Mouse (Mus musculus): Measurements from ENCODE around the gene Mrps17.

The Mrps17 gene

DNA sequence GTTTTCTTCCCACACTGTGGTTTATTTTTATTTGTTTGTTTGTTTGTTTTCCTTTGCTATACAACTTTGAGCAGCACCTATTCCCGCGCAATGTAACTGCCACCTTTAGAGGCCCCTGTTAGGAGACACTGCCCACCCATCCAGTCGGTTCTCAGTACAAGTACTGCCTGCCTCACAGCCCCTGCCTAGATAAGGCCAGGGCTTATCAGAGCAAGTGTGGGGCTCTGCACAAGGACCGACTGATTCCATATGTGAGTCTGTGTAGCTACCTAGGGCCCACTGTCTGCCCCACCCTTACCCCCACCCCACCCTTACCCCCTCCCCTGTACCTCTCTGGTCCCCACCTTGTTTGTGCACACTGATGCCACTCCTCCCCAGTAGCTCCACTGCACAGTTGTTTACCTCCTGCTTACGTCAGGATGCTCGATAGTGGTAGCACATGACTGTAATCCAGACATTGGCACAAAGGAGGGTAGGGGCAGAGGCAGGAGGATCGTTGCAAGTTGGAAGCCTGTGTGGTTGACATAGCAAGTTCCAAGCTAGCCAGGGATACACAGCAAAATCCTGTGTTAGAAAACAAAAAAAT, 27.7 kb downstream of the Mrps17 start:
- DNase-seq: no peak

DNA sequence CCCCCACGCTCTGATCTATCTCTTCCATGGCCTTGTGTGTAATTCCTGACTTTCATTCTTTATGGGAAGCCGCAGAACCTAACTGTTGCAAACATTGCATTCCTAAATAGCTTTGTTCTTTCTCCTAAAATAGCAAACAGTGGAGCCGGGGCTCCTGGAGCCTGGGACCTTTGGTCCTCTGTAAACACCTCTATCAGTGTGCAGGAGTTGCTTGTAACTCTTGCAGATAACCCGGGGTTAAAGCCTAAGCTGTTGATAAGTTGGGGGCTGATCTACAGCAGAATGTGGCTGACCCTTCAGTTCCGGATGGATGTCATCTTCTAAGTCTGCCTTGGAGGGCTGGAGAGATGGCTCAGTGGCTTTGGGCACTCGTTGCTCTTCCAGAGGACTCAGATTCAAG, 28.8 kb downstream of the Mrps17 start:
- DNase-seq: no peak

GRCm38 (mm10) chr5:129756886-129757285, 41.6 kb downstream of the Mrps17 start:
- no peak for DNase-seq

- DNase-seq: no peak
Measured at GRCm38 (mm10) chr5:129759929-129760480, 44.7 kb downstream of the Mrps17 start.

- DNase-seq: peak; percentile 15
Measured at GRCm38 (mm10) chr5:129761865-129762540, 46.7 kb downstream of the Mrps17 start.

DNA sequence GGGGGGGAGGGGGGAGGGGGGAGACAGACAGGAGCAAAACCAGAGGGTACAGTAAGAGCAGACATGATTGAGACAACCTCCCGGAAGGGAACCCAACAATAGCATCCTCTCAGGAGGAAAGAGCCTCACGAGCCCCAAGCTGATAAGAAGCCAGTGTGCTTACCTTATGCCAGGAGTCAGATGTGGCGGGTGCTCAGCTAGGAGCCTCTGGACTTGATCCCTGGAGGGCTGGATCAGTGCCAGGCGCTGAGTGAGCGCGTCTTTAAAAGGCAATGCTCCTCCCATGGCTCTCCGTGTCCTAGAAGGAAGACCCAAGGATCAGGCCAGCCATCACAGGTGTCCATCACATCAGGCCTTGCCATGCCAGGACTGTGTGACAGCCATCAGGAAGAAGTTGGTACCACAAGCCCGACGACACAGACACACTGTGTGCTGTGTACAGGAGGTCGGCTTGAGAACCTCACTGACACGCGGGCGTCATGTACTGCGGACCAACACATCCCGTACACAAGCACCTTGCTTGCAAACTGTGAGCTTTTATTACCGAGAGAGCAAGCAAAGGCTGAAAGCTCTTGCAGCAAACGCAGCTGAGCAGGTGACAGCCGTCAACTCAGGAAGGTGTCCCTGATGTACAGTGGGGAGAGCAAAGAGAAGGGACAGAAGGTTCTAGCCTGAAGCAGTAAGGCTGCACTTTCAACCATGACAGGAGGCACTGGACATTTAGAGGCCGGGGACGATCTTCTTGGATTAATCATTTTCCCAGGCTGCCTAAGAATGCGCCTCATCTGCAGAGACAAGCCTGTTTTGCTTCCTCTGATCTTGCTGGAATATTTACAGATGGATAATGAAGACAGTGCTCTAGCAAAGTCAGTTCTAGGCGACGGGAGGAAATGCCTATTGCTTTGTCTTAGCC, 55.4 kb downstream of the Mrps17 start:
- no peak for DNase-seq

Measured in right cerebral cortex, postnatal 25 days (tissue).